Mouse (Mus musculus) left cerebral cortex, adult 2 months (tissue): ENCODE results near the gene Tspo2. TPM values are rescaled to one million over a fixed set of nuclear protein-coding genes. Genes with fewer than 3 reads are reported as not detected.
"Not testable (repeated sequence)": the region's sequence is repeated elsewhere in the genome, so short reads cannot be mapped to it uniquely, and the experiment has no call there.

Source experiments
- DNase-seq, 2 experiments: peaks; one replicate each; pipeline ENCODE4 v3.0.0; 2021 to 2022; ENCODE audit warnings: low spot score in 2 of 2, mixed read lengths in 1 of 2; ENCODE audit errors: extremely low spot score in 1 of 2
- H3K27ac ChIP-seq: fragments of 200-600 bp; 2 replicates; pipeline ENCODE4 v1.8.1; 2022
- H3K4me3 ChIP-seq: fragments of 200-600 bp; 2 replicates; pipeline ENCODE4 v1.8.1; 2022
- CTCF ChIP-seq: fragments of 200-600 bp; IDR thresholded peaks from 2 replicates; pipeline ENCODE4 v1.8.1; 2022; ENCODE audit warnings: antibody characterized with exemption, mild to moderate bottlenecking, moderate library complexity
- intact Hi-C: fragments of 180-260 bp; cut with DNase I; formaldehyde crosslinking; loops from one replicate; pipeline ENCODE4 v1.15.1; 2025
- long read RNA-seq, 2 experiments: library from polyadenylated mRNA; stranded (forward); transcript quantifications; one replicate each; pipeline ENCODE4 v2.0.0; 2021; ENCODE audit warnings: borderline mapping rate in 2 of 2
- total RNA-seq, 2 experiments: library from RNA; stranded (reverse); gene quantifications; 2 replicates each; pipeline ENCODE4 v1.2.3; 2021

Gene Tspo2
- not detected for total RNA-seq
- long read RNA-seq, experiment 1 = 0 reads
- long read RNA-seq, experiment 2 = 0 reads

- no peak within 1 kb of the TSS for H3K4me3 ChIP-seq
- H3K27ac ChIP-seq = no peak within 1 kb of the TSS
- DNase-seq = no peak
- no peak for TF ChIP-seq CTCF
- intact Hi-C loops = no loop called here
Observed at GRCm38 (mm10) chr17:48451353-48451675, at the start of gene Tspo2. TSS of gene Tspo2 (minus strand) at chr17:48451522.

DNA sequence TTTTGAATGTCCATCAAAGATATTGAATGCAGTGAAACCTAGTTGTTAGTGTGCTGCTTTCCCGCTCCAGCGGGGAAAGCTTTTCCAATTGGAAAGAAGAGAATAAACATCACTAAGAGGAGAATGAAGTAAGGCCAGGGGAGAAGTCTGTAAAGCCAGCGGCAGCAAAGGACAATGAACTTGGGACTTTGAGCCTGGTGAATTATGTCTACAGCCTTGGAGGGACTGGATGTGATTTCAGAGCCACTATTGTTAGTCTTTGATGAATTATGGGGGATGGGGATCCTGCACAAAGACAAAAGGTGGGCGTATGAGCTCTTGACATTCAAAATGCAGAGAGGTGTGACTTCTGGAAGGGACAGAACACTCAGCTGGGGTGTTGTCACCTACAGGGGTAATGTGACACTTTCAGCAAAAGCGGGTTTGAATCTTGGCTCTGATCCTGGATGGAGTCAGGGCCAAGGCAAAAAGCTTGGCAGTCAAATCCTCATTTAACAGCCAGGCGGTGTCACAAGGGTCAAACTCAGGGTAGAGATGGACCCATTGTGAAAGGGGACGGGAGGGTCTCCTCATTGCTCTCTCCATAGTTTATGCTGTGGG is 49.6 kb upstream of the Tspo2 start:
- no peak for TF ChIP-seq CTCF
- Histone ChIP-seq H3K4me3 (no peak overlapping the region), H3K27ac (no peak overlapping the region)
- intact Hi-C loops = no loop called here
- no peak for DNase-seq

- no peak for DNase-seq
- H3K27ac ChIP-seq = no peak overlapping the region
- TF ChIP-seq CTCF = no peak
- no peak overlapping the region for H3K4me3 ChIP-seq
- intact Hi-C loops = no loop called here
Observed at GRCm38 (mm10) chr17:48497986-48498385, 46.7 kb upstream of the Tspo2 start.

- intact Hi-C loops = no loop called here
- DNase-seq = no peak
- H3K27ac ChIP-seq = no peak overlapping the region
- H3K4me3 ChIP-seq = no peak overlapping the region
- no peak for TF ChIP-seq CTCF
Observed at GRCm38 (mm10) chr17:48493986-48494385, 42.7 kb upstream of the Tspo2 start.

- Histone ChIP-seq H3K27ac (no peak overlapping the region), H3K4me3 (no peak overlapping the region)
- no peak for TF ChIP-seq CTCF
- intact Hi-C loops = no loop called here
- DNase-seq = no peak
Observed at GRCm38 (mm10) chr17:48493582-48493981, 42.3 kb upstream of the Tspo2 start.

DNA sequence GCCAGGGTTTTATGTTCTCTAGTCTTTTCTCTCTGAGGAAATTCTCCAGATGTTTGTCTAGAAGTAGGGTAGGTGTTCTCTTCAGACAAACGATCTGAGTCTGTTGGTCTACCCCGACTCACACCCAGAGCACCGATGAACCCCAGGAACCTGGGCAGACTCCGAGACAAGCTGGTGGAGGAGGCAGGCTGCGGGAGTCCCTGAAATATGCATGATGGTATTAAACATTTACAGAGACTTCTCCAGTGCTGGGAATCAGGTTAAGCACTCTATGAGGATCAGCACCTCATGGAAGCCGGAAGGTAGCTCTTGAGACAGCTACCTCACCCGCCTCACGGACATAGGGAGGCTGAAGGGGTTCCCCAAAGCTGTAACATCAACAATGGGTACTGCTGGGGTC is 41.3 kb upstream of the Tspo2 start:
- TF ChIP-seq CTCF = no peak
- Histone ChIP-seq H3K4me3 (no peak overlapping the region), H3K27ac (no peak overlapping the region)
- intact Hi-C loops = no loop called here
- DNase-seq = no peak

GRCm38 (mm10) chr17:48489466-48489865 is 38.1 kb upstream of the Tspo2 start:
- intact Hi-C loops = no loop called here
- no peak for TF ChIP-seq CTCF
- no peak overlapping the region for H3K4me3 ChIP-seq
- no peak for DNase-seq
- no peak overlapping the region for H3K27ac ChIP-seq

DNA sequence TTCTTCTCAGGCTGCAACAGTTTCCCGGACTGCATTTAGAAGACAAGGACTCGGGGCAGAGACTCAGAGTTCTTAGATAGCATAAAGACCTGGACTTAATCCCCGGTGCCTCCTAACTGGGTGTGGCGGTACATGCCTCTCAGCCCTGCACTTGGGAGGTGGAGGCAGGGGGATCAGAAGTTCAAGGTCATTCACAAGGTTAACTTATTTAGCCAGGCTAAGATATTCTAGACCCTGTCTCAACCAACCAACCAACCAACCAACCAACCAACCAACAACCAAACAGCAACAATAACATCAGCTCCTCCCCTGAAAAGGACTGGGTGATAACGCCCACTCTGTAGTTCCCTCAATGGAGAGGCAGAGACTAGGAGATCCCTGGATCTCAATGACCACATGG is 32.9 kb upstream of the Tspo2 start:
- TF ChIP-seq CTCF = no peak
- H3K4me3 ChIP-seq = no peak overlapping the region
- DNase-seq = no peak
- intact Hi-C loops = no loop called here
- no peak overlapping the region for H3K27ac ChIP-seq

GRCm38 (mm10) chr17:48483764-48484163 is 32.4 kb upstream of the Tspo2 start:
- DNase-seq = no peak
- Histone ChIP-seq H3K4me3 (no peak overlapping the region), H3K27ac (no peak overlapping the region)
- intact Hi-C loops = no loop called here
- TF ChIP-seq CTCF = no peak

GRCm38 (mm10) chr17:48479952-48480351 is 28.6 kb upstream of the Tspo2 start:
- no peak for DNase-seq
- Histone ChIP-seq H3K27ac (no peak overlapping the region), H3K4me3 (no peak overlapping the region)
- intact Hi-C loops = no loop called here
- TF ChIP-seq CTCF = no peak

GRCm38 (mm10) chr17:48475444-48475843 is 24.1 kb upstream of the Tspo2 start:
- intact Hi-C loops = no loop called here
- DNase-seq = no peak
- H3K27ac ChIP-seq = no peak overlapping the region
- no peak overlapping the region for H3K4me3 ChIP-seq
- no peak for TF ChIP-seq CTCF

- H3K4me3 ChIP-seq, DNase-seq, H3K27ac ChIP-seq, intact Hi-C loops: not testable (repeated sequence)
Observed at GRCm38 (mm10) chr17:48474282-48474681, 23.0 kb upstream of the Tspo2 start.

- Histone ChIP-seq H3K27ac (no peak overlapping the region), H3K4me3 (no peak overlapping the region)
- intact Hi-C loops = loop anchor here (1.0 to 5.0 kb wide), 4 partner anchors 135 to 935 kb away; partner anchors contain the start of gene Lrfn2
- peak; percentile 83 to 93 for DNase-seq
- TF ChIP-seq CTCF = peak; percentile 95
Observed at GRCm38 (mm10) chr17:48467395-48468231, 16.3 kb upstream of the Tspo2 start.
